Mouse (Mus musculus) lung, postnatal 25 days (tissue): Measurements from ENCODE around the gene Tec.

Source experiments
- DNase-seq: peaks from one replicate; pipeline ENCODE4 v3.0.0; 2022; ENCODE audit warnings: low spot score

Gene Tec

GRCm38 (mm10) chr5:72891534-72891933 lies 23.3 kb upstream of the Tec start:
- peak; percentile 65 for DNase-seq

GRCm38 (mm10) chr5:72888260-72888659 lies 20.0 kb upstream of the Tec start:
- no peak for DNase-seq

GRCm38 (mm10) chr5:72886458-72887222 lies 18.4 kb upstream of the Tec start:
- no peak for DNase-seq

- peak; percentile 17 for DNase-seq
Measured at GRCm38 (mm10) chr5:72883706-72884105, 15.4 kb upstream of the Tec start.

- no peak for DNase-seq
Measured at GRCm38 (mm10) chr5:72882412-72882765, 14.1 kb upstream of the Tec start.

- DNase-seq, result no peak
Measured at GRCm38 (mm10) chr5:72881748-72882411, 13.6 kb upstream of the Tec start.

- no peak for DNase-seq
Measured at GRCm38 (mm10) chr5:72879736-72880135, 11.5 kb upstream of the Tec start.

GRCm38 (mm10) chr5:72871114-72871513 lies 2.8 kb upstream of the Tec start:
- DNase-seq, result no peak

GRCm38 (mm10) chr5:72869779-72870608 lies 1.7 kb upstream of the Tec start:
- no peak for DNase-seq

GRCm38 (mm10) chr5:72867036-72867672 lies 1.1 kb downstream of the Tec start:
- DNase-seq, result peak; percentile 26

GRCm38 (mm10) chr5:72866260-72866905 lies 1.9 kb downstream of the Tec start:
- DNase-seq, result no peak

GRCm38 (mm10) chr5:72864654-72865178 lies 3.6 kb downstream of the Tec start:
- DNase-seq, result no peak

- DNase-seq, result no peak
Measured at GRCm38 (mm10) chr5:72863166-72863565, 5.1 kb downstream of the Tec start.

- no peak for DNase-seq
Measured at GRCm38 (mm10) chr5:72861726-72862385, 6.4 kb downstream of the Tec start.

GRCm38 (mm10) chr5:72860899-72861298 lies 7.4 kb downstream of the Tec start:
- no peak for DNase-seq

GRCm38 (mm10) chr5:72858306-72858705 lies 10.0 kb downstream of the Tec start:
- DNase-seq, result no peak

GRCm38 (mm10) chr5:72857756-72858155 lies 10.5 kb downstream of the Tec start:
- peak; percentile 29 for DNase-seq

- no peak for DNase-seq
Measured at GRCm38 (mm10) chr5:72856255-72856878, 11.9 kb downstream of the Tec start.

- DNase-seq, result peak; percentile 70
Measured at GRCm38 (mm10) chr5:72855685-72856124, 12.6 kb downstream of the Tec start.
